Mouse (Mus musculus) intestine, embryonic 14.5 days (tissue): ENCODE measurements at regions not wholly inside any gene's neighbourhood (a gene's known extent, or its start where the extent isn't known, plus 50 kb on each side); places are given as distances from the start of the nearest gene placed in this dataset.
"Not testable (repeated sequence)": the region's sequence is repeated elsewhere in the genome, so short reads cannot be mapped to it uniquely, and the experiment has no call there.

ENCODE experiments used
- ATAC-seq: fragments of 200-750 bp; cut with Nextera tagmentation; replicated peaks from 2 replicates; pipeline ENCODE4 v1.8.0; 2017; ENCODE audit warnings: low read depth, moderate number of reproducible peaks, moderate TSS enrichment, moderate library complexity; ENCODE audit not compliant: low FRiP score, low TSS enrichment
- DNase-seq: peaks from one replicate; pipeline ENCODE4 v3.0.0-alpha.2; 2018; ENCODE audit warnings: low spot score
- H3K27ac ChIP-seq: fragments of 300-500 bp; sonication (generic); 2 replicates; pipeline ENCODE4 v1.5.1; 2014; ENCODE audit warnings: low read depth, mild to moderate bottlenecking, control low read depth
- H3K27me3 ChIP-seq: fragments of 300-500 bp; sonication (generic); replicated peaks from 2 replicates; pipeline ENCODE4 v1.6.1; 2014; ENCODE audit warnings: low read length, control low read depth; ENCODE audit not compliant: control insufficient read depth, insufficient read depth
- H3K36me3 ChIP-seq: fragments of 300-500 bp; sonication (generic); 2 replicates; pipeline ENCODE4 v1.6.1; 2014; ENCODE audit warnings: low read length, control low read depth; ENCODE audit not compliant: control insufficient read depth, insufficient read depth
- H3K4me1 ChIP-seq: fragments of 300-500 bp; sonication (generic); replicated peaks from 2 replicates; pipeline ENCODE4 v1.6.1; 2014; ENCODE audit warnings: low read length, control low read depth, mixed read lengths; ENCODE audit not compliant: control insufficient read depth, insufficient read depth
- H3K4me2 ChIP-seq: fragments of 300-500 bp; sonication (generic); 2 replicates; pipeline ENCODE4 v1.6.1; 2014; ENCODE audit warnings: low read length
- H3K4me3 ChIP-seq: fragments of 300-500 bp; sonication (generic); 2 replicates; pipeline ENCODE4 v1.5.1; 2014; ENCODE audit warnings: low read depth, low read length, control low read depth, mixed read lengths
- H3K9ac ChIP-seq: fragments of 300-500 bp; sonication (generic); 2 replicates; pipeline ENCODE4 v1.6.1; 2014; ENCODE audit warnings: mild to moderate bottlenecking, low read length
- H3K9me3 ChIP-seq: fragments of 300-500 bp; sonication (generic); 2 replicates; pipeline ENCODE4 v1.6.1; 2016; ENCODE audit warnings: low read length, control low read depth; ENCODE audit not compliant: control insufficient read depth
- WGBS: fragments of 180-500 bp; shearing (Covaris S2); extraction: QIAGEN DNeasy Blood & Tissue Kit; methylation state at CpG from one replicate; pipeline ENCODE4 v1.1.7; 2014; 5-methylcytosine and 5-hydroxymethylcytosine counted together

DNA sequence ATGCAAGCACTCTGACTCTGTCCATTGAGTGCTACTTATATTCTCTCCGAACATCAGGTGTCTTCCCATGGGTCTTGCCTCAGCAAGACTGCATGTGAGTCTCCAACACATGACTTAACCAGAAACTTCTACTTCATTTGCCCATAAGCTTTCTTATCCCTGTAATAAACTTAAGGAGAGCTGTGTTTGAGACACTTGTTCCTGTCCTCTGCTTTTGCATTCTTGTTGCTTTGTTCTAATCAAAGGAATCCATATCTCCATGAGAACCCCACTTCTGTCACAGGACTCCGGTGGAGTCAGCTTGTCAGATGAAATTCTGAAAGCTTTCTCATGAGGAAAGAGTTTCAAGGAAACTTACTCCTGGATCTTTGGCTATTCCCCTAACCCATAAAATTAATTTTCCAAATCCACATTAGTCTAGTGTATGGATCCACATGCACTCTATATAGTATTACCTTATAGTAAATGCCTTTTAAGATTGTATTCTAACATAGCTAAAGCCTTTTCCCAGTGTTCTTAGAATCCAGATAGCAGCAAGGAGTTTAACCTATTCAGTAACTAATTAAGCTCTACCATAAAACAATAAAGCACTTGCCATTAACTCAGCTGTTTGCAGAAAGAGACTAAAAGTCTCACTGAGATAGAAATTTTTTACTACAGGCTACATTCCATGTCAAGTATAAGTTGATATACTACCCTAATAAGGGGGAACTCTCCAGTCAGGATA is 397.4 kb downstream of the Grxcr1 start:
- 0 out of 2 replicates have a peak, but pooled peaks have one; percentile 19 for ATAC-seq
- H3K27ac ChIP-seq, H3K4me1 ChIP-seq, H3K4me3 ChIP-seq, H3K9me3 ChIP-seq, H3K27me3 ChIP-seq, H3K4me2 ChIP-seq, H3K36me3 ChIP-seq, DNase-seq, H3K9ac ChIP-seq: not testable (repeated sequence)
- WGBS: 81% methylated on average over 2 of the region's 2 CpGs

DNA sequence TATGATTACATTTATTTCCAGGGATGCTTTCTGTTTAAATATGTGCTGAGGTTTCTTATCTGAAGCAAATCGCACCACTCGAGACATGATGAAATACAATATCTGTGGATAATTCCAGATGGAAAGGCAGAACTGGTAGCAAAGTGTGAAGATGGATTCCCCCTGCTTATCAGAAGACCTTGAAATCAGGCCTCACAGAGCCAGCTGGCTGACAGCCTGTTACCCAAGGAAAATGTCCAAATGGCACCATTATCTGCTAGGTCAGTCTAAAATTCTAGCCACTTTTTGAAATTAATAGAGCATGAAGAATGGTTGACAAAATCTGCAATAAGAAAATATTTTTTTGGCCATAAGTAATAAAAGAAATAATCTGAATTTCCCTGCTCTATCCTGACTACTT is 438.5 kb downstream of the Grxcr1 start:
- DNase-seq (no peak), ATAC-seq (no peak)
- H3K9ac ChIP-seq: no peak overlapping the region
- 70% methylated on average over 2 of the region's 2 CpGs for WGBS
- H3K27me3 ChIP-seq: no peaks in the 10 kb centered on the region
- H3K9me3 ChIP-seq: no peaks in the 10 kb centered on the region; the same call in 1 of the 2 replicates
- no peaks in the 10 kb centered on the region for H3K36me3 ChIP-seq
- H3K4me1 ChIP-seq: no peaks in the 10 kb centered on the region
- H3K27ac ChIP-seq: no peak overlapping the region
- H3K4me2 ChIP-seq: no peak overlapping the region
- H3K4me3 ChIP-seq: no peak overlapping the region

DNA sequence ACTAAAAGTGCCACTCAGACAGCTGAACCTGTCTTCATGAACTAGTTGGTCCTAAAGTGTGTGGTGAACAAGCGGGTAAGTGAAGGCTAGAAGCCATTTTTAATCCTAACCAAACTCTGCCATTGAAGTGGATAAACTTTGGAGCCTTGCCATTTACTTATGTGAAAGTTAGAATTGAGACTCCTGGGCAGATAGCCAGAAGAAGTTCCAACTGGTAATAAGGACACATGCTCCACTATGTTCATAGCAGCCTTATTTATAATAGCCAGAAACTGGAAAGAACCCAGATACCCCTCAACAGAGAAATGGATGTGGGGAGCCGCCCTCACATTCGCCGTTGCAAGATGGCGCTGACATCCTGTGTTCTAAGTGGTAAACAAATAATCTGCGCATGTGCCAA is 439.7 kb downstream of the Grxcr1 start:
- 90% methylated on average over 5 of the region's 6 CpGs for WGBS
- not testable (repeated sequence) for ATAC-seq, H3K27me3 ChIP-seq, H3K4me1 ChIP-seq, H3K4me2 ChIP-seq, H3K9ac ChIP-seq, DNase-seq, H3K36me3 ChIP-seq, H3K4me3 ChIP-seq, H3K27ac ChIP-seq, H3K9me3 ChIP-seq
